Mouse (Mus musculus) gastrocnemius, postnatal 4 days (tissue): ENCODE measurements around the gene Arrdc1. TPM values are rescaled to one million over a fixed set of nuclear protein-coding genes. Genes with fewer than 3 reads are reported as not detected.
"Not testable (repeated sequence)": the region's sequence is repeated elsewhere in the genome, so short reads cannot be mapped to it uniquely, and the experiment has no call there.

Experiments
- DNase-seq, 2 experiments: peaks; one replicate each; pipeline ENCODE4 v3.0.0; 2021 to 2022; ENCODE audit warnings: low spot score in 2 of 2, mixed read lengths in 2 of 2
- long read RNA-seq, 2 experiments: library from polyadenylated mRNA; stranded (forward); transcript quantifications; one replicate each; pipeline ENCODE4 v2.0.0; 2021
- total RNA-seq, 2 experiments: library from RNA; stranded (reverse); gene quantifications; 2 replicates each; pipeline ENCODE4 v1.2.3; 2021

The Arrdc1 gene
- total RNA-seq: 10 to 100 TPM; 15.0 to 17.5 TPM
- long read RNA-seq, experiment 1, transcript Arrdc1-201 (8 exons, 1,666 nt): major isoform, 5 of 16 reads
- long read RNA-seq, experiment 1, partial matches to known transcripts: 1 of 16 reads
- long read RNA-seq, experiment 1, other reads (novel, unspliced or antisense): 10 of 16 reads
- long read RNA-seq, experiment 2, transcript Arrdc1-201 (8 exons, 1,666 nt): major isoform, 10 of 22 reads
- long read RNA-seq, experiment 2, partial matches to known transcripts: 3 of 22 reads
- long read RNA-seq, experiment 2, other reads (novel, unspliced or antisense): 9 of 22 reads

GRCm38 (mm10) chr2:24935057-24935796 is at the start of gene Arrdc1:
TSS of gene Arrdc1 (minus strand) at chr2:24935252.
- peak; percentile 76 to 86 for DNase-seq

GRCm38 (mm10) chr2:24976960-24977359 is 41.9 kb upstream of the Arrdc1 start:
- DNase-seq: no peak

- peak; percentile 60 to 76 for DNase-seq
Observed at GRCm38 (mm10) chr2:24975704-24976297, 40.7 kb upstream of the Arrdc1 start, which contains the start of gene Pnpla7. TSS of gene Pnpla7 (plus strand) at chr2:24976033.

GRCm38 (mm10) chr2:24974906-24975703 is 40.1 kb upstream of the Arrdc1 start, which contains the start of gene Mrpl41:
TSS of gene Mrpl41 (minus strand) at chr2:24975098.
- peak; percentile 93 to 97 for DNase-seq

- DNase-seq: peak in 1 of 2 experiments; percentile 15
Observed at GRCm38 (mm10) chr2:24974452-24974851, 39.4 kb upstream of the Arrdc1 start.

- no peak for DNase-seq
Observed at GRCm38 (mm10) chr2:24970386-24970785, 35.3 kb upstream of the Arrdc1 start.

- DNase-seq: peak; percentile 69 to 87
Observed at GRCm38 (mm10) chr2:24962304-24963000, 27.4 kb upstream of the Arrdc1 start, which contains the start of gene Dph7. TSS of gene Dph7 (plus strand) at chr2:24962400.

- no peak for DNase-seq
Observed at GRCm38 (mm10) chr2:24960910-24961309, 25.9 kb upstream of the Arrdc1 start.

- DNase-seq: no peak
Observed at GRCm38 (mm10) chr2:24952537-24953055, 17.5 kb upstream of the Arrdc1 start.

- no peak for DNase-seq
Observed at GRCm38 (mm10) chr2:24950189-24950535, 15.1 kb upstream of the Arrdc1 start.

GRCm38 (mm10) chr2:24949421-24950188 is 14.6 kb upstream of the Arrdc1 start, which contains the start of gene Zmynd19:
TSS of gene Zmynd19 (plus strand) at chr2:24949792.
- DNase-seq: peak; percentile 98 to 99

GRCm38 (mm10) chr2:24944304-24944703 is 9.3 kb upstream of the Arrdc1 start:
- not testable (repeated sequence) for DNase-seq

- no peak for DNase-seq
Observed at GRCm38 (mm10) chr2:24942092-24942491, 7.0 kb upstream of the Arrdc1 start.

GRCm38 (mm10) chr2:24934441-24934963 is 550 bp downstream of the Arrdc1 start:
- DNase-seq: peak in 1 of 2 experiments; percentile 15

GRCm38 (mm10) chr2:24929593-24929992 is 5.5 kb downstream of the Arrdc1 start:
- no peak for DNase-seq

GRCm38 (mm10) chr2:24929119-24929518 is 5.9 kb downstream of the Arrdc1 start:
- DNase-seq: no peak

- DNase-seq: no peak
Observed at GRCm38 (mm10) chr2:24927810-24928479, 7.1 kb downstream of the Arrdc1 start.

GRCm38 (mm10) chr2:24926965-24927358 is 8.1 kb downstream of the Arrdc1 start:
- no peak for DNase-seq
